Mouse (Mus musculus): ENCODE data around the gene Irgq.

DNA sequence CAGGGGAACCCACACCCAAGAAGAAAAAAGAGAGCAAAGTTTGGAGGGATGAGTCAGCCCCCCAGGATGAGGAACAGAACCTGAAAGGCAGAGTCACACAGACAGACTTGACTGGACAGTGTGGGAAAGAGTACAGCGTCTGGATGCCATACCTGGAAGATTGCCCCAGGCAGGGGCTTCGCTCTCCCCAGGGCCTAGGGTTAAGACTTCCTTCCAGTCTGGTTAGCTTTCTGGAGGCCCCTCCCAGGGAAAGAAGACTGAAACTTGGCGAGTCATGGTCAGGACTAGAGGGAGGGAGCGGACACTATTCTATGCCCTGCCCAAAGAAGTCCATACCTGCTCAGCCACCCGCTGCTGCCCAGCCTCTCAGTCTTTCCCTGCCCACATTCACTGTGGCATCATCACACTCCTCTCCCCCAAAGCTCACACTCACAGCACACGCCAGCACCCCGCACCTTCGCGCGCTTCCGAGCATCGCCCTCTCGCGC lies 49.5 kb upstream of the Irgq start:
- TF ChIP-seq CTCF (IDR thresholded peaks at IDR 0.05; ENCODE audit: low read depth) (no peak), EP300 (IDR thresholded peaks at IDR 0.05; ENCODE audit: low read depth) (no peak)

All from liver, embryonic 14.5 days (tissue).